Mouse (Mus musculus): Measurements from ENCODE around the gene Map2k2. TPM values are rescaled to one million over a fixed set of nuclear protein-coding genes. Genes with fewer than 3 reads are reported as not detected.

Gene Map2k2
- polyA plus RNA-seq, 1 experiment from 2014 or later = 199 TPM

GRCm38 (mm10) chr10:81152609-81153008 lies 46.9 kb downstream of the Map2k2 start:
- H3K27ac ChIP-seq (ENCODE audit: low read depth) = no peak overlapping the region
- DNase-seq = no peak

GRCm38 (mm10) chr10:81154313-81154712 lies 48.6 kb downstream of the Map2k2 start:
- no peak for TF ChIP-seq CTCF (IDR thresholded peaks at IDR 0.05; ENCODE audit: low read depth)
- Histone ChIP-seq H3K36me3 (ENCODE audit: insufficient read depth) (peaks cover 94% of the 10 kb centered on the region), H3K4me1 (ENCODE audit: insufficient read depth) (no peaks in the 10 kb centered on the region), H3K4me2 (no peak overlapping the region), H3K4me3 (ENCODE audit: low read depth, low read length) (no peak overlapping the region), H3K27ac (ENCODE audit: low read depth) (no peak overlapping the region), H3K9ac (no peak overlapping the region), H3K9me3 (ENCODE audit: low read depth, low read length) (no peaks in the 10 kb centered on the region), H3K27me3 (ENCODE audit: insufficient read depth, low read length) (no peaks in the 10 kb centered on the region)
- DNase-seq (no peak), ATAC-seq (ENCODE audit: insufficient read depth) (no peak)
- WGBS = 88% methylated on average over 12 of the region's 12 CpGs

More at GRCm38 (mm10) chr10:81152609-81153008, 46.9 kb downstream of the Map2k2 start:
- Histone ChIP-seq H3K9ac (no peak overlapping the region), H3K4me1 (ENCODE audit: insufficient read depth) (no peaks in the 10 kb centered on the region), H3K4me3 (ENCODE audit: low read depth, low read length) (no peak overlapping the region), H3K4me2 (no peak overlapping the region), H3K27me3 (ENCODE audit: insufficient read depth, low read length) (no peaks in the 10 kb centered on the region), H3K9me3 (ENCODE audit: low read depth, low read length) (no peaks in the 10 kb centered on the region), H3K36me3 (ENCODE audit: insufficient read depth) (peaks cover 95% of the 10 kb centered on the region)
- 63% methylated on average over 12 of the region's 12 CpGs for WGBS
- ATAC-seq (ENCODE audit: insufficient read depth) = no peak
- TF ChIP-seq CTCF (IDR thresholded peaks at IDR 0.05; ENCODE audit: low read depth) = no peak

- no peak overlapping the region for H3K4me2 ChIP-seq
Measured at GRCm38 (mm10) chr10:81154736-81155135, 49.0 kb downstream of the Map2k2 start.

GRCm38 (mm10) chr10:81161602-81162317 lies 56.0 kb downstream of the Map2k2 start:
- Histone ChIP-seq H3K36me3 (ENCODE audit: insufficient read depth) (peaks cover 71% of the 10 kb centered on the region), H3K9ac (no peak overlapping the region)
- ATAC-seq (ENCODE audit: insufficient read depth) = no peak

More at GRCm38 (mm10) chr10:81154736-81155135, 49.0 kb downstream of the Map2k2 start:
- 86% methylated on average over 6 of the region's 6 CpGs for WGBS
- Histone ChIP-seq H3K27me3 (ENCODE audit: insufficient read depth, low read length) (no peaks in the 10 kb centered on the region), H3K4me1 (ENCODE audit: insufficient read depth) (no peaks in the 10 kb centered on the region), H3K4me3 (ENCODE audit: low read depth, low read length) (no peak overlapping the region), H3K9ac (no peak overlapping the region), H3K27ac (ENCODE audit: low read depth) (no peak overlapping the region), H3K9me3 (ENCODE audit: low read depth, low read length) (no peaks in the 10 kb centered on the region), H3K36me3 (ENCODE audit: insufficient read depth) (peaks cover 92% of the 10 kb centered on the region)
- ATAC-seq (ENCODE audit: insufficient read depth) (no peak), DNase-seq (no peak)
- TF ChIP-seq CTCF (IDR thresholded peaks at IDR 0.05; ENCODE audit: low read depth) = no peak

GRCm38 (mm10) chr10:81162318-81162652 lies 56.6 kb downstream of the Map2k2 start:
- DNase-seq = no peak
- no peaks in the 10 kb centered on the region for H3K9me3 ChIP-seq (ENCODE audit: low read depth, low read length)
- no peak for ATAC-seq (ENCODE audit: insufficient read depth)
- WGBS = 63% methylated on average over 2 of the region's 2 CpGs
- no peak overlapping the region for H3K27ac ChIP-seq (ENCODE audit: low read depth)
- no peaks in the 10 kb centered on the region for H3K4me1 ChIP-seq (ENCODE audit: insufficient read depth)
- no peak overlapping the region for H3K4me3 ChIP-seq (ENCODE audit: low read depth, low read length)
- H3K4me2 ChIP-seq = no peak overlapping the region
- TF ChIP-seq CTCF (IDR thresholded peaks at IDR 0.05; ENCODE audit: low read depth) = no peak
- H3K36me3 ChIP-seq (ENCODE audit: insufficient read depth) = peaks cover 66% of the 10 kb centered on the region
- no peak overlapping the region for H3K9ac ChIP-seq
- no peaks in the 10 kb centered on the region for H3K27me3 ChIP-seq (ENCODE audit: insufficient read depth, low read length)

More at GRCm38 (mm10) chr10:81161602-81162317, 56.0 kb downstream of the Map2k2 start:
- WGBS = 76% methylated on average over 8 of the region's 8 CpGs
- H3K4me2 ChIP-seq = no peak overlapping the region
- no peak overlapping the region for H3K4me3 ChIP-seq (ENCODE audit: low read depth, low read length)
- no peak overlapping the region for H3K27ac ChIP-seq (ENCODE audit: low read depth)
- H3K9me3 ChIP-seq (ENCODE audit: low read depth, low read length) = no peaks in the 10 kb centered on the region
- H3K27me3 ChIP-seq (ENCODE audit: insufficient read depth, low read length) = no peaks in the 10 kb centered on the region
- no peak for DNase-seq
- TF ChIP-seq CTCF (IDR thresholded peaks at IDR 0.05; ENCODE audit: low read depth) = no peak
- H3K4me1 ChIP-seq (ENCODE audit: insufficient read depth) = no peaks in the 10 kb centered on the region

GRCm38 (mm10) chr10:81165118-81165517 lies 59.4 kb downstream of the Map2k2 start:
- H3K4me3 ChIP-seq (ENCODE audit: low read depth, low read length) = no peak overlapping the region
- H3K27ac ChIP-seq (ENCODE audit: low read depth) = no peak overlapping the region
- TF ChIP-seq CTCF (IDR thresholded peaks at IDR 0.05; ENCODE audit: low read depth) = no peak
- no peak for DNase-seq
- H3K4me2 ChIP-seq = no peak overlapping the region
- peaks cover 41% of the 10 kb centered on the region for H3K36me3 ChIP-seq (ENCODE audit: insufficient read depth)
- 55% methylated on average over 8 of the region's 8 CpGs for WGBS
- no peaks in the 10 kb centered on the region for H3K27me3 ChIP-seq (ENCODE audit: insufficient read depth, low read length)
- no peak for ATAC-seq (ENCODE audit: insufficient read depth)
- peaks cover 8% of the 10 kb centered on the region; the same call in 1 of the 2 replicates for H3K4me1 ChIP-seq (ENCODE audit: insufficient read depth)
- H3K9ac ChIP-seq = no peak overlapping the region
- H3K9me3 ChIP-seq (ENCODE audit: low read depth, low read length) = no peaks in the 10 kb centered on the region

- peak; percentile 87 for ATAC-seq (ENCODE audit: insufficient read depth)
- peak within 1 kb of the TSS; percentile 77 for H3K27ac ChIP-seq (ENCODE audit: low read depth)
- peak; percentile 100 for DNase-seq
- H3K4me1 ChIP-seq (ENCODE audit: insufficient read depth) = peaks cover 8% of the 10 kb centered on the region; the same call in 1 of the 2 replicates
- peak within 1 kb of the TSS; percentile 91 for H3K4me2 ChIP-seq
- no peak for TF ChIP-seq CTCF (IDR thresholded peaks at IDR 0.05; ENCODE audit: low read depth)
- H3K27me3 ChIP-seq (ENCODE audit: insufficient read depth, low read length) = no peaks in the 10 kb centered on the region
- H3K9me3 ChIP-seq (ENCODE audit: low read depth, low read length) = no peaks in the 10 kb centered on the region
- peak within 1 kb of the TSS; percentile 74 for H3K9ac ChIP-seq
- peaks cover 18% of the 10 kb centered on the region for H3K36me3 ChIP-seq (ENCODE audit: insufficient read depth)
- under 1% methylated on average over 64 of the region's 64 CpGs for WGBS
- H3K4me3 ChIP-seq (ENCODE audit: low read depth, low read length) = peak within 1 kb of the TSS; percentile 94
Measured at GRCm38 (mm10) chr10:81167200-81168086, 61.7 kb downstream of the Map2k2 start, which contains the start of gene Pias4. Gene Pias4 (minus strand): TSS chr10:81167923.

Measured in lung, embryonic 14.5 days (tissue).